Mouse (Mus musculus): Measurements from ENCODE around the gene Nif3l1.

- TF ChIP-seq POLR2A (IDR thresholded peaks at IDR 0.05; ENCODE audit: low read depth, low read length) (no peak), CTCF (conservative IDR thresholded peaks at IDR 0.05; ENCODE audit: insufficient read depth, insufficient read length, low read depth, low read length) (no peak)
Measured at GRCm38 (mm10) chr1:58395341-58395740, 49.6 kb upstream of the Nif3l1 start.
